Mouse (Mus musculus) spleen, postnatal 0 days (tissue): ENCODE data around the gene Clec14a. TPM values are rescaled to one million over a fixed set of nuclear protein-coding genes. Genes with fewer than 3 reads are reported as not detected.

Experiments used
- polyA plus RNA-seq: library from polyadenylated mRNA; unstranded; fragments of >200 nt; fragmentation: Nextera tagmentation; extraction: Ambion mirVana; gene quantifications from 2 replicates; pipeline ENCODE4 v1.2.1, GENCODE M21; 2015

Clec14a gene
- polyA plus RNA-seq, result 7.6 and 9.2 TPM in 2 replicates

DNA sequence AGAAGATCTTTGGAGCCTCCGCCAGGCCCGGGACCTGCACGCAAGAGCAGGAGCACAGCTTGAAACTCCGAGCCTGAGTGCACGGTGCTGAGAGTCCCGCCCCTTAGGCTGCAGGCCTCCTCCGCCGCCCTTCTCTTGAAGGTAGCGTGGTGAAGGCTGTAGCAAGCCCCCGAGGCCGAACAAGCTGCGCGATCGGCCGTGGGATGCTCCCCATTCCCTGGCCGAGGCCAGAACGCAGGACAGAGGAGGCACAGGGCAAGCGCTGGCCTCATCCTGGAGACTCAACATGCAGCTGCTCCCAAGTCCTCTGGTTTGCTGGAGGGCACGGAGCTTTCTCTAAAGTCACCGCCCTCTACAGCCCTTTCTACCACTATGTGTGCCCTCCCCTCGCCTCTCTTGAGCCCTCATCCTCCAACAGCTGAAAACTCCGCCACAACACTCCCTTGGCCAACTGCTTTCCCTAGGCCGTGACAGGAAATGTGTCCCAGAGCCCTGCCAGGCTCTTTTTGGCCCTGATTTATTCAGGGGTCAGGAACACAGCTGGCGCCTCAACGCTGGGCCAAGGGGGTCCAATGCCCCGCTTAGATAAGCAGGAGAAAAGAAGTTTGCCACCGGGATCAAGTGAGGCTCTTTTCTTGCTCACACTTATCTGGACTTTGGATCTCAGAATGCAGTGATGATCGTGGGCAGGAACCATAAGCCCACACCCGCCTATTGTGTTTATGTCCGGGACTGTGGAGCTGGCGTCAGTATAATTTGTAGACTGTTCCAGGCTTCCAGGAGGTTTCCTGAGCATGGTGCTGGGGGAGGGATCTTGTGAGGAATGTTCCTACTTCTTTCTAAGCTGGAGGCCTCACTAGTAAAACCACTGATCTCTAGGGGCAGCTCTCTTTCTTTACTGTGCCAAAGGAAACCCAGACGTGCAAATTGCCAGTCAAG is at the start of gene Clec14a:
TSS of gene Clec14a (minus strand) at position 728 of the 939 bp plus-strand sequence.

Other genes starting within 250 kb of the Clec14a start
- gene Sstr1, start 57.5 kb downstream of the Clec14a start, polyA plus RNA-seq, result not detected in 2 replicates